Mouse (Mus musculus): Measurements from ENCODE around the gene Lamp5. TPM values are rescaled to one million over a fixed set of nuclear protein-coding genes. Genes with fewer than 3 reads are reported as not detected.

Lamp5 gene
- polyA plus RNA-seq, 1 experiment = not detected

DNA sequence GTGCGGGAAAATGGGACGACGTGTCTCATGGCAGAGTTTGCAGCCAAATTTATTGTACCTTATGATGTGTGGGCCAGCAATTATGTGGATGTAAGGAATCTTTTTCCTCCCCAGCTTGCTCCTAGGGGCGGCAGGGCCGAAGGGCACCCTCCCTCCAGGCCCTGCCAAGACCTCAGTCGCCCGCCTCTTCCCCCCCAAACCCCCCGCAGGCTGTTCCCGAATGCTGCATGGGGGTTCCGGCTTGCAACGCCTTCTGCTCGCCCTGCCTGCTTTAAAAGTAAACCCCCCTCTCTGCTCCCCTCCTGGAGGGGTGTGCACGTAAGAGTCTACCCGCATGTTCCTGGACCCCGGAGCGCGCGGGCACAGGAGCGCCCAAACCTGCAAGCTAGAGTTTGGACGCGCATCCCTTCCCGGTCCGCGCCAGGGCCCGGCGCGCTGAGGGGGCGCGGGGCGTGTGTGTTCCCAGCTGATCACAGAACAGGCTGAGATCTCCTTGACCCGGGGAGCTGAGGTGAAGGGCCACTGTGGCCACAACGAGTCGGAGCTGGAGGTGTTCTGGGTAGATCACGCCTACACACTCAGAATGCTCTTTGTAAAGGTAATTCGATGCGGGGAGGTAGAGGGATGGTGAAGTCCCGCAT, 7.1 kb downstream of the Lamp5 start:
- Histone ChIP-seq H3K4me3 (ENCODE audit: insufficient read depth, low read depth, low read length) (peak overlapping the region; percentile 53), H3K27ac (ENCODE audit: insufficient read depth, low read depth, low read length) (peak overlapping the region; percentile 18; the same call in 1 of the 2 replicates), H3K4me1 (ENCODE audit: control insufficient read depth, insufficient read depth, low read length) (peaks cover 9% of the 10 kb centered on the region)
- TF ChIP-seq CTCF (IDR thresholded peaks at IDR 0.05; ENCODE audit: insufficient read depth, low read depth, low read length) = no peak
- no peak for TF ChIP-seq POLR2A (IDR thresholded peaks at IDR 0.05; ENCODE audit: insufficient read depth, low read depth, low read length)
- WGBS = 5% methylated on average over 37 of the region's 37 CpGs

DNA sequence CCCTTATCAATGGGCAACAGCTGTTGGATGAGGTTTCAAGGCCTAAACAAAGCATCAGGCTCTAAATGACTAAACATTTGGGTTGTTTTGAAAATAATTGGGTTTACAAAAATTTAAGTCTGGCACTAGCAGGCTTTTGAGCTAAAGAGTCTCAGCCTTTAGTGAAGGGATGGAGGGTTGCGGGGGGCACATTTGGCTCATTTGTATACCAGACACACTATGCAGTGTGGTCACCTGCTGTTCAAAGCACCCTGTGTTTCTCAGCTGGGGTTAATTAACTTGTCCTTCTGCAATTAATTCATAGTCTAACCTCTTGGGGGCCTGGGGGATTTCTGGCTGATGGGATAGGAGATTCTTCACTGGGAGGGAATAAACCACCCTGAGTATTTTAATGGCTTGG, 12.3 kb downstream of the Lamp5 start:
- Histone ChIP-seq H3K4me1 (ENCODE audit: control insufficient read depth, insufficient read depth, low read length) (peaks cover 2% of the 10 kb centered on the region; the same call in 1 of the 2 replicates), H3K27ac (ENCODE audit: insufficient read depth, low read depth, low read length) (no peak overlapping the region; the same call in 1 of the 2 replicates), H3K4me3 (ENCODE audit: insufficient read depth, low read depth, low read length) (no peak overlapping the region)
- 97% methylated on average over 1 of the region's 1 CpGs for WGBS
- TF ChIP-seq CTCF (IDR thresholded peaks at IDR 0.05; ENCODE audit: insufficient read depth, low read depth, low read length) (no peak), POLR2A (IDR thresholded peaks at IDR 0.05; ENCODE audit: insufficient read depth, low read depth, low read length) (no peak)

DNA sequence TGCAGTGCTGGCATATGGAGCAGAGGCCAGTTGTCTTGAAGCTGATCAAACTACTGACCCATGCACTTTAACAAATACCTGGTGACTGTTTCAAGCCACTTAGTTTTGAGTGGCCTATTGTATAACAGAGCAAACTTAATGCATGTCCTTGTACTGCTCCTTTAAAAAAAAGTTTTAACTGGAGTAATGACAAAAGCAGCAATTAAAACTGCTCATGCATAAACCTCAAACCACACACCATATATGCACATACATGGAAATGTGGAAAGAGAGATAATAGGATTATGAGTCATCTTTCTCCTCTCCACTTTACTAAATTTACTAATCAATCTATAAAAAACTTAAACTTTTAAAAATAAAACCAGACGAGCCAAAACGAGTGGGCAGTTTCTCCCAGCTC, 43.9 kb downstream of the Lamp5 start:
- Histone ChIP-seq H3K4me1 (ENCODE audit: control insufficient read depth, insufficient read depth, low read length) (no peaks in the 10 kb centered on the region), H3K4me3 (ENCODE audit: insufficient read depth, low read depth, low read length) (no peak overlapping the region), H3K27ac (ENCODE audit: insufficient read depth, low read depth, low read length) (no peak overlapping the region)
- no peak for TF ChIP-seq POLR2A (IDR thresholded peaks at IDR 0.05; ENCODE audit: insufficient read depth, low read depth, low read length)
- no peak for TF ChIP-seq CTCF (IDR thresholded peaks at IDR 0.05; ENCODE audit: insufficient read depth, low read depth, low read length)
- WGBS = 45% methylated on average over 2 of the region's 2 CpGs

DNA sequence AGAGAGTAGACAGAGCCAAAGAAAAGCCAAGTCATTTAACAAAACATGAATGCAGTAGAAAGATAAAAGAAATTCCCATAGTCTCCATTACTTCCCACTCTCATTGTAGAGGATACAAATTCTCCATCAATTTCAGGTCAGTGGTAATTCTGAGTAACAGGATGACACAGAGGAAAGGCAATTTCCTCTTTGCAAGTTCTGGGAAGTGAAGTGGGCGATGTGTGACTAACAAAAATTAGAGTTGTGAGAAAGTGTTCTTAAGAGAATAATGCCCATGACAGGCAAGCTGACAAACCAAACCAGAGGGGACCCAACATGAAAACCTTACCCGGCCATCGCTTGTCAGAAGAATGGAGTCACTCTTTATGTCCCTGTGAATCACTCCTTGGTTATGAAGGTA, 45.1 kb downstream of the Lamp5 start:
- Histone ChIP-seq H3K4me3 (ENCODE audit: insufficient read depth, low read depth, low read length) (no peak overlapping the region), H3K4me1 (ENCODE audit: control insufficient read depth, insufficient read depth, low read length) (no peaks in the 10 kb centered on the region), H3K27ac (ENCODE audit: insufficient read depth, low read depth, low read length) (no peak overlapping the region; the same call in 1 of the 2 replicates)
- no peak for TF ChIP-seq CTCF (IDR thresholded peaks at IDR 0.05; ENCODE audit: insufficient read depth, low read depth, low read length)
- TF ChIP-seq POLR2A (IDR thresholded peaks at IDR 0.05; ENCODE audit: insufficient read depth, low read depth, low read length) = no peak
- WGBS = 89% methylated on average over 3 of the region's 3 CpGs

DNA sequence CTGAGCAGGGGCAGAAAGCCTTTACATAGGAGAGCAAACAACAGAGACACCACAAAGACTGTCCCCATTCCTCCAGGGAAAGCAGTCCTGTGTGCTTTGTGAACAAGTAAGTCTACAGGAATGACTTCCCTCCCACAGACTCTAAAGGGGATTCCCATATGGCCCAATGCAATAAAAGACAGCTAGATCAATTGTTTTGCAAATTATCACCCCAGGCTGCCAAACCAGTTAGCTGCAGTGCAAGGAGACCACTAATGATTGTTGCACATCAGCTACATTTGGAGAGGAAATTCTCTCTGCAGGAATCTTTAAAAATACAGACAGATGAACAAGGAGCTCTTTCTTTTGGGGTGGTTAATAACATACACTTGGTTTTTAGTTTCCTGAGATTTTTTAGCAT, 55.6 kb downstream of the Lamp5 start:
- TF ChIP-seq POLR2A (IDR thresholded peaks at IDR 0.05; ENCODE audit: insufficient read depth, low read depth, low read length) (no peak), CTCF (IDR thresholded peaks at IDR 0.05; ENCODE audit: insufficient read depth, low read depth, low read length) (no peak)
- Histone ChIP-seq H3K4me3 (ENCODE audit: insufficient read depth, low read depth, low read length) (no peak overlapping the region), H3K27ac (ENCODE audit: insufficient read depth, low read depth, low read length) (peak overlapping the region; percentile 30), H3K4me1 (ENCODE audit: control insufficient read depth, insufficient read depth, low read length) (peaks cover 8% of the 10 kb centered on the region)

DNA sequence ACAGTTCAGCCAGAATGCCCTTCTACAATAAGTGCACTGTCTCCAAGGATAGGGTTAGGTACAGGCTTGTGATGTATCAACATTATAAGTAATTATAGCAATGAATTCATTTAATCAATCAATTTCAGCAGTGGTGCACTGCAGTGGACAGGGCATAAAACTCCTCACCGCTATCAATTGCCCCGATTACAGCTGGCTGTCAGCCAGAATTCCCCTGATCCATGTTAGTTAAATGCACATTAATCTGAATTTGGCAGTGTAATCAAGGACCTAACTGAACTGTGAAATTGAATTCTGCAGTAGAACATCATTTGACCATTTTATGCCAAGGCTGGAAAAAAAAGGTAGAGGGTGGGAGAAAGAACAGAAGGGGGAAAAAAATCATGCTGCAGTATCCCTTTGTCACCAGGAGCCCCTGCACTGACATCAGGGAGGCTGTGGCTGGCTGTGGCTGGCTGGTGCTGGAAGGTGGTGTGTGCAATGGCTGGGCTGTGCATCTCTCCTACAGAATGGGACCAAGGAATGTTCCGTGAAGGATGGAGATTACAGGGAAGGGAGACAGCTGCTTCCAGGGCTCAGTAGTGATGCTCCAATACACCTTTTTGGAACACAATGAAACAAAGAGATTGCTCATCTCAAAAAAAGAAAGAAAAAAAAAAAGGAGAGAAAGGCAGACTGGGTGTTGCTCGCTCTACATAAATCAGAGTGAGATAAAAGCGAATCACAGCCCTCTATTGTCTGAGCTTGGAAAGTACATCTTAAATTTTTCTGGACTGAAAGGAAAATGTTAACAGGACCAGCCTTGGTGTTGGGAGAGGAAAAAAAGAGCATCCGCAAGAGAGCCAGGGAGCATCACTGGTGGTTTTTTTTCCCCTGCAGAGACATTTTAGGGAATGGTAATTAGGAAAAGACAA, 56.3 kb downstream of the Lamp5 start:
- Histone ChIP-seq H3K4me3 (ENCODE audit: insufficient read depth, low read depth, low read length) (no peak overlapping the region), H3K27ac (ENCODE audit: insufficient read depth, low read depth, low read length) (peak overlapping the region; percentile 88), H3K4me1 (ENCODE audit: control insufficient read depth, insufficient read depth, low read length) (peaks cover 9% of the 10 kb centered on the region)
- no peak for TF ChIP-seq POLR2A (IDR thresholded peaks at IDR 0.05; ENCODE audit: insufficient read depth, low read depth, low read length)
- TF ChIP-seq CTCF (IDR thresholded peaks at IDR 0.05; ENCODE audit: insufficient read depth, low read depth, low read length) = no peak
- 12% methylated on average over 6 of the region's 6 CpGs for WGBS

DNA sequence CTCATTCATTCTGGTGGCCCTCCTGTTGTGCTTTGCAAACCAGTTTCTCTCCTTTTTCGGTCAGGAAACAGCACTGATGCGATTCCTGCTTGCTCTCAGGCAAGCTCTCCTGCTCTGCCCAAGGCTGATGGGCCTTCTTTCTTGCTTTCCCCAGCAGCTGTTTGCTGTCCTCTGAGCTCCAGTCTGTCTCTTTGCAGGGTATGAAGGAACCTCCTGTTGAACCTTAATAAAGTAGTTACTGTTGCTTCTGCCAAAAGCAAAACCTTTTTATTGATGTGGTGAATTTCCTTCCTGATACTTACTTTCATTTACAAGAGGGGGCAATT, 57.0 kb downstream of the Lamp5 start:
- no peak overlapping the region for H3K4me3 ChIP-seq (ENCODE audit: insufficient read depth, low read depth, low read length)
- H3K4me1 ChIP-seq (ENCODE audit: control insufficient read depth, insufficient read depth, low read length) = peaks cover 11% of the 10 kb centered on the region
- 14% methylated on average over 2 of the region's 2 CpGs for WGBS
- H3K27ac ChIP-seq (ENCODE audit: insufficient read depth, low read depth, low read length) = peak overlapping the region; percentile 88
- TF ChIP-seq POLR2A (IDR thresholded peaks at IDR 0.05; ENCODE audit: insufficient read depth, low read depth, low read length) (no peak), CTCF (IDR thresholded peaks at IDR 0.05; ENCODE audit: insufficient read depth, low read depth, low read length) (no peak)

DNA sequence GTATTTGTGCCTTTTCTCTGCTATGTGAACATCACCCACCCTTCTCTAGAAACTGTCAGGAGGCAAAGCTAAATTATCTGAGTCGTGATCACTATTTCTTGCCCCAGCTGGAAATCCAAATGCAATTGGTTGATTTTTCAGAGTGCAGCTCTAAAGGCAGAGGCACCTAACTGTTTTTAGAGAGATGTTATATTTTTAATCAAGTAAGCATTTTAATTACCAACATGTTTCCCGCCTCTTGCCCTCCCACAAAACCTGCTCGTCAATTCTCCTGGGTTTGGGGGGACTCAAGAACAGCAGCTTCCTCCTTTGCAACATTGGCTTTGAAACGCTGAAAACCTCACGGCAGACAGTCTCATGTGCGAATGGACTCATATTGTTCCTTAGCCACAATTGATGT, 61.3 kb downstream of the Lamp5 start:
- TF ChIP-seq CTCF (IDR thresholded peaks at IDR 0.05; ENCODE audit: insufficient read depth, low read depth, low read length) (no peak), POLR2A (IDR thresholded peaks at IDR 0.05; ENCODE audit: insufficient read depth, low read depth, low read length) (no peak)
- Histone ChIP-seq H3K4me1 (ENCODE audit: control insufficient read depth, insufficient read depth, low read length) (peaks cover 7% of the 10 kb centered on the region), H3K4me3 (ENCODE audit: insufficient read depth, low read depth, low read length) (no peak overlapping the region), H3K27ac (ENCODE audit: insufficient read depth, low read depth, low read length) (peak overlapping the region; percentile 71)
- 39% methylated on average over 6 of the region's 6 CpGs for WGBS

DNA sequence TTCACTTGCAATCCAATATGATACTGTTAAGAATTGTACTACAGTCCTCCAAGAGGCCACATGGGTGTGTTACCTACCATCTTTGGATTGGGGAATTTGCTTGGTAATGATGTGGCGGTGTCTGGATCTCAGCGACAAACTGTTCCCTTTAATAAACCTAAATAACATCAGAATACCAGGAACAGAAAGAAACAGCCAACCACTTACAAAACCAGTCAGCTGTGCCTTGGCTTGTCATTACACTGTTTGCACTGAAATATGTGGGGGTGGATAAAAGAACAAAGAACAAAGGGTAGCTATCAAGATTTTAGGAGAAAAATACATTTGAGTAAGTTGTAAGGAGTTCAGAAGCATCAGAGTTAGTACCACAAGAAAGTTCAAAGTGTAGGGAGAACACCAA, 66.0 kb downstream of the Lamp5 start:
- TF ChIP-seq CTCF (IDR thresholded peaks at IDR 0.05; ENCODE audit: insufficient read depth, low read depth, low read length) = no peak
- no peak for TF ChIP-seq POLR2A (IDR thresholded peaks at IDR 0.05; ENCODE audit: insufficient read depth, low read depth, low read length)
- H3K27ac ChIP-seq (ENCODE audit: insufficient read depth, low read depth, low read length) = peak overlapping the region; percentile 51; the same call in 1 of the 2 replicates
- H3K4me1 ChIP-seq (ENCODE audit: control insufficient read depth, insufficient read depth, low read length) = peaks cover 5% of the 10 kb centered on the region; the same call in 1 of the 2 replicates
- H3K4me3 ChIP-seq (ENCODE audit: insufficient read depth, low read depth, low read length) = no peak overlapping the region
- WGBS = 62% methylated on average over 2 of the region's 2 CpGs

All from olfactory bulb, adult 2 months (tissue).